Mouse (Mus musculus): ENCODE measurements around the gene Rtn4rl2. TPM values are rescaled to one million over a fixed set of nuclear protein-coding genes. Genes with fewer than 3 reads are reported as not detected.

Rtn4rl2 gene
- polyA plus RNA-seq, 1 experiment from 2014 or later = 1.2 TPM

DNA sequence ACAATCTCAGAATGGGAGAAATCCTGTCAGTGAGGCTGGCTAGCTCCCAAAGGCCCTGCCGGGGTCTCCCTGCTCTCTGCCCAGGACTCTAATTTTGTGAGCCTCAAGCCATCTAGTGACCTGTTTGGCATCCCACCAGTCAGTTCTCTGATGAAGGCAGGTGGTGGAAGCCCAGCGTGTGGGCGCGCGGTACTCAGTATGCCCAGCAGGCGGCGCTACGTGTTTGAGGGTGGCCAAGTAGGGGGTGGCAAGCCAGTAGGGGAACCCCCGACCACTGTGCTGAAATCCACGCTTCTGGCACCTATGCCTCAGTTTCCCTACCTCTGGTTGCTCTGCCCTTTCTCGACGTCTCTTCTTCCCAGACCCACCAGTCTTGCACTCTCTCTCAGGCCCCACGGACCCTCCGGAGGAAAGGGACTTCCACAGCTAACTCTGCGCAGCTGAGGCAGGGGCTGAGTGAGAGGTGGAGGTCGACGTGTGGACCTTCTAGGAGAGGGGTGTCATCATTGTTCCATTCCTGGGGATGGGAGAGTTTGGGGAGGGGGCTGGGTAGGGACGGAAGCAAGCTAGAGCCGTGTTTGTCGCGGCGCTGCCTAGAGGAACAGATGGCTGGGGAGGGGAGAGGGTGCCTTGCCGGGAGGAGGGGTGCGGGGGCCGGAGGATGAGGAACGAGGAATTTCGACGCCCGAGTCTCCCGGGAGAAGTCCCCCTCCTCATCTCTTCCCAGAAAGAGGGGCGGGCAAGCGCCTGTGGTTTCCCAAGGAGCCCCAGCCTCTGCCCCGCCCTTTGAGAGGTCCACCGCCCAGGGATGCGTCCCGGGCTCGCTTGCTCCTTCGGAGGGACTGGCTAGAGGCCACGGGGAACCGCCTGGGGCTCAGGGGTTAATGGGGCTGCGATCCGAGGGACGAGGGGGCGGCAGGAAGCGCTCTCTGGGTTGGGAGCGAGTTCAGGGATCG, 20.6 kb downstream of the Rtn4rl2 start:
- Histone ChIP-seq H3K4me2 (peak overlapping the region; percentile 74), H3K9ac (0 out of 2 replicates have a peak overlapping the region, but pooled peaks have one; percentile 39), H3K9me3 (replicated peaks) (peaks cover 6% of the 10 kb centered on the region; the same call in 1 of the 2 replicates), H3K4me1 (replicated peaks) (peaks cover 13% of the 10 kb centered on the region), H3K36me3 (peaks cover 28% of the 10 kb centered on the region), H3K27me3 (replicated peaks) (peaks cover 62% of the 10 kb centered on the region), H3K27ac (ENCODE audit: poor library complexity, severe bottlenecking) (no peak overlapping the region), H3K4me3 (peak overlapping the region; percentile 40)
- WGBS = 2% methylated on average over 47 of the region's 47 CpGs
- ATAC-seq (ENCODE audit: insufficient number of reproducible peaks, low FRiP score) = peak; percentile 44

DNA sequence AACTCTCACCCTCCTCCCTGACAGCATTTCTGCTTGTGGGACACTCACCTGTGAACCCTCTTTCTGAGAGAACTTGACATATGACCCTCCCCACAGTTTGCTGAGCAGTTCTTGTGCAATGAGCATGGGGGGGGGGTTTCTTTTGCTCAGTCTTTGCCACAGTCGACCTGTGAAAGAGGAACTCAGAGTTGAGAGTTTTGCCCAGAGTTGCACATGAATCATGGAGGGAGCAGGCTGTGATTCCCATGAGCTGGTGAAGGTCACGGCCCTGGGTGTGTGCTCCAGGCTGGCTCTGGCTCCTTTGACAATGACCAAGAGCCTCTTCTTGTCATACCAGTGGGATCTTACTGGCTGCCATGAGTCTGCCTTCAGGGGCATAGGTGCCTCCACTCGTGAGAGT, 24.3 kb downstream of the Rtn4rl2 start:
- no peak overlapping the region for H3K4me2 ChIP-seq
- H3K36me3 ChIP-seq = peaks cover 59% of the 10 kb centered on the region
- peaks cover 26% of the 10 kb centered on the region for H3K27me3 ChIP-seq (replicated peaks)
- peaks cover 13% of the 10 kb centered on the region for H3K4me1 ChIP-seq (replicated peaks)
- H3K4me3 ChIP-seq = no peak overlapping the region
- WGBS = 78% methylated on average over 3 of the region's 3 CpGs
- ATAC-seq (ENCODE audit: insufficient number of reproducible peaks, low FRiP score) = no peak
- H3K9me3 ChIP-seq (replicated peaks) = no peaks in the 10 kb centered on the region
- no peak overlapping the region for H3K27ac ChIP-seq (ENCODE audit: poor library complexity, severe bottlenecking)
- H3K9ac ChIP-seq = no peak overlapping the region

DNA sequence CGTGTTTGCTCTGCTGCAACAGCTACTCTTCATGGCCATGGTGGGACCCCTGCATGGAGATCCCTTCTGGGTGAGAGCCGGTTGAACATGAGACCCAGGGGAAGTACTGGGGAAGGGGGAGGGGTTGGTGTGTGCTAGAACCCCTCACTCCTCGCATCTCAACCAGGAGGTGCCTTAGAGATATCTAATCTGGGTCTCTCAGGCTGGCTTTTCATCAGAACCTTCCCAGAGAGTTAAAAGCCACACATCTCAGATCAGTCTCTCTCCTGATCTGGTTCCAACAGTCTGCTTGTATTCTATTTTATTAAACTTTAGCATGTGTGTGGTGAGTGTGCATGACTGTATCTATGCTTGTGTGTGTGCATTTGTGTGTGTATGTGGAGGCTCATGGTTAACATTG, 25.1 kb downstream of the Rtn4rl2 start:
- no peak overlapping the region for H3K4me2 ChIP-seq
- H3K4me1 ChIP-seq (replicated peaks) = peaks cover 11% of the 10 kb centered on the region
- H3K27me3 ChIP-seq (replicated peaks) = peaks cover 18% of the 10 kb centered on the region
- ATAC-seq (ENCODE audit: insufficient number of reproducible peaks, low FRiP score) = no peak
- no peaks in the 10 kb centered on the region for H3K9me3 ChIP-seq (replicated peaks)
- H3K9ac ChIP-seq = no peak overlapping the region
- no peak overlapping the region for H3K4me3 ChIP-seq
- WGBS = 62% methylated on average over 3 of the region's 3 CpGs
- peaks cover 67% of the 10 kb centered on the region for H3K36me3 ChIP-seq
- no peak overlapping the region for H3K27ac ChIP-seq (ENCODE audit: poor library complexity, severe bottlenecking)

GRCm38 (mm10) chr2:84859991-84860780, 26.3 kb downstream of the Rtn4rl2 start:
- ATAC-seq (ENCODE audit: insufficient number of reproducible peaks, low FRiP score) = no peak
- H3K27me3 ChIP-seq (replicated peaks) = peaks cover 5% of the 10 kb centered on the region
- H3K9ac ChIP-seq = no peak overlapping the region
- peaks cover 74% of the 10 kb centered on the region for H3K36me3 ChIP-seq
- H3K4me1 ChIP-seq (replicated peaks) = no peaks in the 10 kb centered on the region
- no peaks in the 10 kb centered on the region for H3K9me3 ChIP-seq (replicated peaks)
- no peak overlapping the region for H3K27ac ChIP-seq (ENCODE audit: poor library complexity, severe bottlenecking)
- H3K4me3 ChIP-seq = no peak overlapping the region
- 80% methylated on average over 7 of the region's 7 CpGs for WGBS
- no peak overlapping the region for H3K4me2 ChIP-seq

DNA sequence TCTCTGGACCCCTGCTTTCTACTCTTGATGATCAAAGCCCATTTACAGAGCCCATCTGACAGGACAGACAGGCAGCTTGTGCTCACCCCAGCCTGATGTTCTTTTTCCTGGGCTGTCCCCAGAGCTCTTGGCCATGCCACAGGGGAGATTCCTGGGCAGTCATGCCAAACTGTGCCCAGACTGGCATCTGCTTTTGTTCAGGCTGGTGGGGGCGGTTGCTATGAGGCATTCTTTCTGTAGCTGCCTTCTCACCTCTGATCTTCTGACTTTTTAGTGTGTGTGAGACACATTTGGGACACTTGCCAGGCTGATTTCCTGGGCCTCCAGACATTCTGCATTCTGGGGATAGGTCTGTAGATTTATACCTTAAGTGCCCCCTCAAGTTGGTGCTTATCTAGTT, 28.0 kb downstream of the Rtn4rl2 start:
- WGBS = 90% methylated on average over 1 of the region's 1 CpGs

GRCm38 (mm10) chr2:84855732-84856131, 30.8 kb downstream of the Rtn4rl2 start:
- Histone ChIP-seq H3K4me1 (replicated peaks) (peaks cover 9% of the 10 kb centered on the region), H3K27me3 (replicated peaks) (no peaks in the 10 kb centered on the region), H3K27ac (ENCODE audit: poor library complexity, severe bottlenecking) (no peak overlapping the region), H3K4me2 (no peak overlapping the region), H3K9me3 (replicated peaks) (no peaks in the 10 kb centered on the region), H3K4me3 (no peak overlapping the region), H3K36me3 (peaks cover 75% of the 10 kb centered on the region), H3K9ac (no peak overlapping the region)
- ATAC-seq (ENCODE audit: insufficient number of reproducible peaks, low FRiP score) = no peak
- 49% methylated on average over 2 of the region's 2 CpGs for WGBS

More for the DNA sequence above, 28.0 kb downstream of the Rtn4rl2 start:
- no peak for ATAC-seq (ENCODE audit: insufficient number of reproducible peaks, low FRiP score)
- Histone ChIP-seq H3K36me3 (peaks cover 88% of the 10 kb centered on the region), H3K4me1 (replicated peaks) (no peaks in the 10 kb centered on the region), H3K27ac (ENCODE audit: poor library complexity, severe bottlenecking) (no peak overlapping the region), H3K9ac (no peak overlapping the region), H3K4me3 (no peak overlapping the region), H3K9me3 (replicated peaks) (no peaks in the 10 kb centered on the region), H3K4me2 (no peak overlapping the region), H3K27me3 (replicated peaks) (no peaks in the 10 kb centered on the region)

DNA sequence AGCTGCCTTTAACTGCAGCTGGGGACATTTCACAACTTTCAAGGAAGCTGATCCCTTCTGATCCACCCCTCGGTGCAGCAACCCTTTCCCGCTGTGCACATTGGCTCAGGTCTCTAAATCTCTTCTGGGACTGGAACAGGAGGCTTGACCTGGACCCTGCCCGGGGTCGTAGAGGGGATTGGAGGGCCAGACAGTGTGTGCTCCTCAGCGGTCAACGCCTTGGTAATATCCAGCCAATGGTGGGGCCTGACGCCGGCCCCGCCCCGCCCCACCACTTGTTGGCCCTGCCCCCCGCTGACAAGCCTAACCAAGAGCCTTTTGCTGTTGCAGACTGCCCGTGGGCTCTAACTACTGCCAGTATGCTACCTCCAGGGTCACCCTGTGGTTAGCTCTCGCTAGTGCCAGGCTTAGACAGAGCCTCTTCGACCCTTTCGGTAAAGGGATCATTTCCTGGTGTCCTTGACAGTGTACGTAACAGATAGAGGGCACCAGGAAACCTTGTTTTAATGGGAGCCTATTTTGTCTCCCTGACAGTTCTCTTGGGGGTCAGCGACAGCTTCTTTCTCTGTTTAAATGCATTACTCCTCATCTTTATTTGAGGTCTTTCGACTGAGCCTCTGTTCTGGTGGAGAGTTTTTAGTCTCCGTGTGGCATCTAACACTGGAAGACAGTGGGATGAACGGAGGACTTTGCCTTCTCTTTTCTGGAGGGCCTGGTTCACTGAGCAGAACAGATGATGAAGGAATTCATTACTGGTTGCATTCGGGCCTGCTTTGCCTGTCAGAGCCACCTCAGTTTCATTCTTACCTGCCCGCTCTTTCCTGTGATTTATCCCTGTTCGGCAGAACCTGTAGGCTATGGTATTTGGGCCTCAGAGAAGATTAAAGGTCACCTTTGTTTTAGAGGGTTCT, 35.1 kb downstream of the Rtn4rl2 start:
- H3K4me1 ChIP-seq (replicated peaks) = peaks cover 33% of the 10 kb centered on the region
- no peak overlapping the region for H3K27ac ChIP-seq (ENCODE audit: poor library complexity, severe bottlenecking)
- no peak overlapping the region; the same call in 1 of the 2 replicates for H3K9ac ChIP-seq
- peak overlapping the region; percentile 41 for H3K4me2 ChIP-seq
- peak; percentile 66; the same call in 1 of the 2 replicates for ATAC-seq (ENCODE audit: insufficient number of reproducible peaks, low FRiP score)
- H3K27me3 ChIP-seq (replicated peaks) = no peaks in the 10 kb centered on the region
- H3K4me3 ChIP-seq = no peak overlapping the region
- H3K9me3 ChIP-seq (replicated peaks) = no peaks in the 10 kb centered on the region
- 35% methylated on average over 23 of the region's 23 CpGs for WGBS
- H3K36me3 ChIP-seq = peaks cover 76% of the 10 kb centered on the region

GRCm38 (mm10) chr2:84850407-84851129, 35.9 kb downstream of the Rtn4rl2 start:
- ATAC-seq (ENCODE audit: insufficient number of reproducible peaks, low FRiP score) = no peak
- no peak overlapping the region for H3K4me3 ChIP-seq
- no peak overlapping the region for H3K27ac ChIP-seq (ENCODE audit: poor library complexity, severe bottlenecking)
- H3K4me2 ChIP-seq = peak overlapping the region; percentile 41
- H3K9me3 ChIP-seq (replicated peaks) = no peaks in the 10 kb centered on the region
- no peak overlapping the region; the same call in 1 of the 2 replicates for H3K9ac ChIP-seq
- H3K4me1 ChIP-seq (replicated peaks) = peaks cover 37% of the 10 kb centered on the region
- WGBS = 60% methylated on average over 7 of the region's 7 CpGs
- no peaks in the 10 kb centered on the region for H3K27me3 ChIP-seq (replicated peaks)
- H3K36me3 ChIP-seq = peaks cover 77% of the 10 kb centered on the region

GRCm38 (mm10) chr2:84845226-84845625, 41.3 kb downstream of the Rtn4rl2 start:
- Histone ChIP-seq H3K9ac (no peak overlapping the region), H3K4me1 (replicated peaks) (peaks cover 58% of the 10 kb centered on the region)
- 29% methylated on average over 1 of the region's 1 CpGs for WGBS

GRCm38 (mm10) chr2:84843654-84844053, 42.9 kb downstream of the Rtn4rl2 start:
- H3K9me3 ChIP-seq (replicated peaks) = no peaks in the 10 kb centered on the region
- no peak for ATAC-seq (ENCODE audit: insufficient number of reproducible peaks, low FRiP score)
- H3K27me3 ChIP-seq (replicated peaks) = no peaks in the 10 kb centered on the region
- 67% methylated on average over 6 of the region's 6 CpGs for WGBS
- H3K9ac ChIP-seq = no peak overlapping the region
- peaks cover 29% of the 10 kb centered on the region for H3K36me3 ChIP-seq
- H3K4me1 ChIP-seq (replicated peaks) = peaks cover 47% of the 10 kb centered on the region
- no peak overlapping the region for H3K27ac ChIP-seq (ENCODE audit: poor library complexity, severe bottlenecking)
- H3K4me2 ChIP-seq = peak overlapping the region; percentile 2; the same call in 1 of the 2 replicates
- H3K4me3 ChIP-seq = no peak overlapping the region

More at GRCm38 (mm10) chr2:84845226-84845625, 41.3 kb downstream of the Rtn4rl2 start:
- Histone ChIP-seq H3K4me2 (no peak overlapping the region), H3K36me3 (peaks cover 44% of the 10 kb centered on the region), H3K27ac (ENCODE audit: poor library complexity, severe bottlenecking) (peak overlapping the region; percentile 34; the same call in 1 of the 2 replicates), H3K9me3 (replicated peaks) (no peaks in the 10 kb centered on the region), H3K27me3 (replicated peaks) (no peaks in the 10 kb centered on the region), H3K4me3 (no peak overlapping the region)
- ATAC-seq (ENCODE audit: insufficient number of reproducible peaks, low FRiP score) = no peak
